Mouse (Mus musculus) midbrain, embryonic 12.5 days (tissue): ENCODE measurements around the gene Usp39. TPM values are rescaled to one million over a fixed set of nuclear protein-coding genes. Genes with fewer than 3 reads are reported as not detected.

Source experiments
- ATAC-seq: fragments of 200-750 bp; cut with Nextera tagmentation; 2 replicates; pipeline ENCODE4 v1.8.0; 2017; ENCODE audit warnings: low read depth, moderate TSS enrichment, moderate library complexity; ENCODE audit not compliant: low FRiP score
- H3K27ac ChIP-seq: fragments of 300-500 bp; sonication (generic); replicated peaks from 2 replicates; pipeline ENCODE4 v1.5.1; 2016; ENCODE audit warnings: mild to moderate bottlenecking
- H3K27me3 ChIP-seq: fragments of 300-500 bp; sonication (generic); 2 replicates; pipeline ENCODE4 v1.6.1; 2016; ENCODE audit warnings: mild to moderate bottlenecking
- H3K36me3 ChIP-seq: fragments of 300-500 bp; sonication (generic); 2 replicates; pipeline ENCODE4 v1.6.1; 2016
- H3K4me1 ChIP-seq: fragments of 300-500 bp; sonication (generic); 2 replicates; pipeline ENCODE4 v1.6.1; 2016
- H3K4me2 ChIP-seq: fragments of 300-500 bp; sonication (generic); replicated peaks from 2 replicates; pipeline ENCODE4 v1.6.1; 2016; ENCODE audit warnings: mild to moderate bottlenecking, moderate library complexity
- H3K4me3 ChIP-seq: fragments of 300-500 bp; sonication (generic); 2 replicates; pipeline ENCODE4 v1.5.1; 2016; ENCODE audit warnings: mild to moderate bottlenecking
- H3K9ac ChIP-seq: fragments of 300-500 bp; sonication (generic); replicated peaks from 2 replicates; pipeline ENCODE4 v1.6.1; 2016; ENCODE audit warnings: mild to moderate bottlenecking, moderate library complexity
- H3K9me3 ChIP-seq: fragments of 300-500 bp; sonication (generic); 2 replicates; pipeline ENCODE4 v1.6.1; 2016; ENCODE audit warnings: mild to moderate bottlenecking
- WGBS: fragments of 180-500 bp; shearing (Covaris S2); methylation state at CpG from one replicate; pipeline ENCODE4 v1.1.7; 2016; 5-methylcytosine and 5-hydroxymethylcytosine counted together
- polyA plus RNA-seq: library from polyadenylated mRNA; unstranded; fragments of >200 nt; fragmentation: Nextera tagmentation; extraction: Ambion mirVana; gene quantifications from 2 replicates; pipeline ENCODE4 v1.2.1, GENCODE M21; 2016

Usp39 gene
- polyA plus RNA-seq, 1 experiment from 2014 or later: 72.4 TPM

GRCm38 (mm10) chr6:72277508-72278166, 67.3 kb downstream of the Usp39 start:
- no peak for ATAC-seq
- no peak overlapping the region for H3K27ac ChIP-seq
- no peaks in the 10 kb centered on the region for H3K27me3 ChIP-seq
- no peaks in the 10 kb centered on the region for H3K4me1 ChIP-seq
- no peak overlapping the region for H3K9ac ChIP-seq
- H3K4me3 ChIP-seq: no peak overlapping the region
- no peaks in the 10 kb centered on the region for H3K36me3 ChIP-seq
- H3K4me2 ChIP-seq: no peak overlapping the region
- WGBS: 75% methylated on average over 9 of the region's 9 CpGs
- H3K9me3 ChIP-seq: no peaks in the 10 kb centered on the region

DNA sequence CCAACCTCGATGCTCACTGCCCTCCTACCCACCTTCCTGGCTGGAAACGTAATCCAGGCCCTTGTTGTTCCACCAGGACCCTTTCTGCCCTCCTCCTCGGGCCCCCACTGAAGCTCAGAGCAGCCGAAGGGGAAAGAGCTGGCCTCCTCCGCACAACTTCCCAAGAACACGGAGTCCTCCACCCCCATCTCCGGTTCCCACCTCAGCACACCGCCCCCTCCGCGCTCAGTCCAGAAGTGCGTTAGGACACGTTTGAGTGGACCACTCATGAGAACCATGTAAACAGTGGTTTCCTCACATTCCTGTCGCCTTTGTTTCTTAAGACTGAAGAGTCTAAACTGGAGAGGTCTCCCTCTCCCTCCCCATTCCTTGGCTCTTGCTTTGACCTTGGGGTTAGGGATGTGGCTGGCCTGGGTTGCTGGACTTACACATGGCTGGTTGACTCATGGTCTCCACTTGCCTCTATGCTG, 68.0 kb downstream of the Usp39 start:
- no peak for ATAC-seq
- WGBS: 88% methylated on average over 13 of the region's 13 CpGs
- Histone ChIP-seq H3K9me3 (no peaks in the 10 kb centered on the region), H3K4me3 (no peak overlapping the region), H3K27ac (no peak overlapping the region), H3K36me3 (no peaks in the 10 kb centered on the region), H3K4me2 (no peak overlapping the region), H3K27me3 (no peaks in the 10 kb centered on the region), H3K4me1 (no peaks in the 10 kb centered on the region), H3K9ac (no peak overlapping the region)

DNA sequence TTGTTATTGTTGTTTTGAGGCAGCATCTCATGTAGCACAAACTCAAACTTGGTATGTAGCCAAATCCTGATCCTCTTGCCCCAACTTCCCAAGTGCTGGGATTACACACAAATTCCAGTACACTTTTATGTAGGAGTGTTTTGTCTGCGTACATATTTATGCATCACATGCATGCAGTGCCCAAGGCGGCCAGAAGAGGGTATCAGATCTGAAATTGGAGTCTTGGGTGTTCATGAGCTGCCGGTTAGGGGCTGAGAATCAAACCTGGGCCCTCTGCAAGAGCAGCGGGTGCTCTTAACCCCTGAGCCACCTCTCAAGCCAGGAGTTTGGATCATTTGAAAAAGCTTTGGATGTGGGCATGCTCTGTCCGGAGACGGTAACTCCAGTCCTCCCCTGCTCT, 68.8 kb downstream of the Usp39 start:
- Histone ChIP-seq H3K27ac (no peak overlapping the region), H3K4me3 (no peak overlapping the region), H3K4me2 (no peak overlapping the region), H3K9me3 (no peaks in the 10 kb centered on the region), H3K27me3 (no peaks in the 10 kb centered on the region), H3K9ac (no peak overlapping the region), H3K36me3 (no peaks in the 10 kb centered on the region), H3K4me1 (no peaks in the 10 kb centered on the region)
- 91% methylated on average over 6 of the region's 6 CpGs for WGBS
- no peak for ATAC-seq

DNA sequence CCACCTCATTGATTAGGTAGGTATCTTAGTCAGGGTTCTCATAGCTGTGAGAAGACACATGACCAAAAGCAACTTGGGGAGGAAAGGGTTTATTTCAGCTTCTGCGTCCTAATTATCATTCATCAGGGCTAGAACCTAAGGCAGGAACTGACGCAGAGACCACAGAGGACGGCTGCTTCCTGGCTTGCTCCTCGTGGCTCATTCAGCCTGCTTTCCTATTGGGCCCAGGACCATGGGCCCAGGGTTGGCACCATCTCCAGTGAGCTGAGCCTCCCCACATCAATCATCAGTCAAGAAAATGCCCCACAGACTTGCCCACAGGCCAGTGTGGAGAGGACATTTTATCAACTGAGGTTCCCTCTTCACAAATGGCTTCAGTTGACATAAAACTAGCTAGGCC, 69.5 kb downstream of the Usp39 start:
- Histone ChIP-seq H3K4me1 (no peaks in the 10 kb centered on the region), H3K36me3 (no peaks in the 10 kb centered on the region), H3K27ac (no peak overlapping the region), H3K9me3 (no peaks in the 10 kb centered on the region), H3K4me3 (no peak overlapping the region), H3K9ac (no peak overlapping the region), H3K27me3 (no peaks in the 10 kb centered on the region), H3K4me2 (no peak overlapping the region)
- 81% methylated on average over 4 of the region's 4 CpGs for WGBS
- no peak for ATAC-seq

GRCm38 (mm10) chr6:72273153-72273552, 71.8 kb downstream of the Usp39 start:
- no peak overlapping the region for H3K9ac ChIP-seq
- no peaks in the 10 kb centered on the region for H3K9me3 ChIP-seq
- ATAC-seq: no peak
- H3K4me3 ChIP-seq: no peak overlapping the region
- no peak overlapping the region for H3K4me2 ChIP-seq
- no peak overlapping the region for H3K27ac ChIP-seq
- H3K36me3 ChIP-seq: no peaks in the 10 kb centered on the region
- H3K4me1 ChIP-seq: no peaks in the 10 kb centered on the region
- H3K27me3 ChIP-seq: no peaks in the 10 kb centered on the region
- 77% methylated on average over 6 of the region's 6 CpGs for WGBS

- no peak overlapping the region for H3K27ac ChIP-seq
- H3K4me1 ChIP-seq: no peaks in the 10 kb centered on the region
- no peak for ATAC-seq
- no peak overlapping the region for H3K9ac ChIP-seq
- H3K4me2 ChIP-seq: no peak overlapping the region
- no peaks in the 10 kb centered on the region for H3K27me3 ChIP-seq
- H3K4me3 ChIP-seq: no peak overlapping the region
- no peaks in the 10 kb centered on the region for H3K36me3 ChIP-seq
- H3K9me3 ChIP-seq: no peaks in the 10 kb centered on the region
- 87% methylated on average over 10 of the region's 10 CpGs for WGBS
Observed at GRCm38 (mm10) chr6:72272161-72272696, 72.8 kb downstream of the Usp39 start.

DNA sequence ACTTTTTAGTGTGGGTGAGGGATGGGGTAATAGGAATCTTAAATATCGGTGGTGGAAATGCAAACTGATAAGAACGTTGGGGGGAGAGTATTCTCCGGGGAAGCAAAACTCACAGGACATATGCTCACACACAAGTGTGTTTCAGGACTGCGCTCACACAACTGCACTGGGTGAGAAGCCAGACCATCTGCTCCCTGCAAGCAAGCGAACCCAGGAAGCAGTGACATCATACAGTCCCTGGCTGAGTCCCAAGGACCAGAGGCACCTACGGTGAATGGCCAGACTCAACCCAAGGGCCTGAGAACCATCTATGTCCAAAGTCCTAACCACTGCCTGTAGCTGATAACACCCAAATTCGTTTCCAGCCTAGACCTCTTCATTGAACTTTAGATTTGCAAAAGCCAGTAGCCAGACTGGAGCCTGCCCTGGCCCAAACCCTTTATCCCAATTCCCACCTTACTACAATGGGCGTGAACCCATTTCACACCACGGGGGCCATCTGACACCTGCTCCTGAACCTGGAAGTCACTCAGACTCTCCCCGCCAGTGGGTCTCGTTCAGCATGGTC, 73.9 kb downstream of the Usp39 start:
- H3K9me3 ChIP-seq: no peaks in the 10 kb centered on the region
- no peaks in the 10 kb centered on the region for H3K4me1 ChIP-seq
- ATAC-seq: no peak
- no peak overlapping the region for H3K9ac ChIP-seq
- no peak overlapping the region for H3K4me2 ChIP-seq
- 0 out of 2 replicates have a peak, but pooled peaks cover 2% of the 10 kb centered on the region for H3K27me3 ChIP-seq
- no peaks in the 10 kb centered on the region for H3K36me3 ChIP-seq
- no peak overlapping the region for H3K27ac ChIP-seq
- H3K4me3 ChIP-seq: no peak overlapping the region
- WGBS: 87% methylated on average over 11 of the region's 11 CpGs

DNA sequence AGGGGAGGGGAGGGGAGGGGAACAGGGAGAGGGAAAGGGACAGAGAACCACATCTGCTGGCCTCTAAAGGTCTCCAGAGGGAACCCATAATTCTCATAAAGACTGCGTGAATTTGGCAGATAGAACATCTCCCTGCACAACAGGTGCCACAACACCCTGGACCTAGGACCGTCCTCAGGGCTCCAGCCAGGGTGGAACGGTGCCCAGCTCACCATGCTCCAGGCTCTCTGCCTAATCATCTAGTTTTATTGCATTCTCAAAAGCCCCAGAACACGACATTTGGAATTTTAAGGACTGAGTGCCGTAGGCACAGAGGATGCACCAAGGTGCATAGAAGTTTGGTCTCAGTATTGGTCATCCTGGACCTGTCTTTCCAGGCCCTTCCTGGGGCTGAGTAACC, 74.7 kb downstream of the Usp39 start:
- WGBS: 93% methylated on average over 5 of the region's 5 CpGs
- H3K9ac ChIP-seq: no peak overlapping the region
- no peak for ATAC-seq
- no peaks in the 10 kb centered on the region for H3K9me3 ChIP-seq
- H3K27me3 ChIP-seq: 0 out of 2 replicates have a peak, but pooled peaks cover 3% of the 10 kb centered on the region
- H3K4me3 ChIP-seq: no peak overlapping the region
- H3K4me2 ChIP-seq: no peak overlapping the region
- H3K27ac ChIP-seq: no peak overlapping the region
- H3K4me1 ChIP-seq: 0 out of 2 replicates have a peak, but pooled peaks cover 7% of the 10 kb centered on the region
- H3K36me3 ChIP-seq: no peaks in the 10 kb centered on the region

Other genes with a start within 250 kb of the Usp39 start
- 41.5 and 42.4 TPM in 2 replicates for gene St3gal5, start 247.6 kb downstream of the Usp39 start, polyA plus RNA-seq
- gene Atoh8, start 109.6 kb downstream of the Usp39 start, polyA plus RNA-seq: 6.2 and 8.6 TPM in 2 replicates
- not detected in 2 replicates for gene Sftpb, start 40.6 kb downstream of the Usp39 start, polyA plus RNA-seq
- 25.4 and 29.6 TPM in 2 replicates for gene 0610030E20Rik, start 2.1 kb upstream of the Usp39 start, polyA plus RNA-seq
- gene Tmem150a, start 10.3 kb upstream of the Usp39 start, polyA plus RNA-seq: 7.3 and 8.2 TPM in 2 replicates
- gene Rnf181, start 21.8 kb upstream of the Usp39 start, polyA plus RNA-seq: 98.1 and 98.7 TPM in 2 replicates
- 10.2 and 12.7 TPM in 2 replicates for gene Vamp5, start 35.3 kb upstream of the Usp39 start, polyA plus RNA-seq
- 25.9 and 33.6 TPM in 2 replicates for gene Vamp8, start 45.5 kb upstream of the Usp39 start, polyA plus RNA-seq
- gene Ggcx, start 69.1 kb upstream of the Usp39 start, polyA plus RNA-seq: 20.6 and 24.3 TPM in 2 replicates
- gene Mat2a, start 94.4 kb upstream of the Usp39 start, polyA plus RNA-seq: 422 and 441 TPM in 2 replicates
- 0.63 and 0.97 TPM in 2 replicates for gene Sh2d6, start 176.5 kb upstream of the Usp39 start, polyA plus RNA-seq
- gene Capg, start 199.2 kb upstream of the Usp39 start, polyA plus RNA-seq: 5.8 and 6.1 TPM in 2 replicates